Mouse (Mus musculus): ENCODE results near the gene Trim46.

Trim46 gene

GRCm38 (mm10) chr3:89246261-89247100 is at the start of gene Trim46:
Trim46 (minus strand) TSS chr3:89246309.
- peak; percentile 86 for DNase-seq (ENCODE audit: low read depth, low spot score)

GRCm38 (mm10) chr3:89295685-89296230 is 49.6 kb upstream of the Trim46 start:
- DNase-seq (ENCODE audit: low read depth, low spot score), result no peak

GRCm38 (mm10) chr3:89294195-89294594 is 48.1 kb upstream of the Trim46 start:
- DNase-seq (ENCODE audit: low read depth, low spot score), result no peak

DNA sequence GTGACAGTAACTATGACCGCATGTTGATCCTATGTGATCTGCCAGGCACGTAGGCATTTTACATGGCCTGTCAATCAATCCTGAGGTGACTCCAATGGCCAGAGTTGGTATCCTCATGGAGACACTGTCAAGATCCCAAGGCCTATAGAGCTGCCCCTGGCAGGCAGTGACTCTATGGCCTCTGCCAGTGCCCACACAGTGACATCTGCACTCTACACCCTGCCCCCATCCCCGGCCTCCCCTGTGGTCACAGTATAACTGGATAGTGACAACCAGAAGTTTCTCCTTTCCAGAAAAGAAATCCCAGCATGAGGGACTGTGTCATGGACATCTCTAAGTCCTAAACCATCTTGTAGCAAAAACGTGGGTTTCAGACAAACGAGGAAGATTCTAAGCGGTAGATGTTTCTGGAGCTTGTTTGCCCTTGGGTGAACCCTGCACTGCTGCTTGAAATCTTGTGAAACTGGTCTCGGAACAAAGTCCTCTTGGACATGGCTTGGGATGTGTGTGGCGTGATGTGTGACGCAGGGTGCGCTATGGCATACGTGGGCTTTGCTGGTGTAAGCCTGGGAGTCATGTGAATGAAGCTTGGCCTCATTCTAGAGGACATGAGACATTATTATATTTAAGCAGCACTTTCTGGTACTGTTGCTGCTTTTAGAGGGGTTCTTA is 47.3 kb upstream of the Trim46 start:
- DNase-seq (ENCODE audit: low read depth, low spot score), result no peak

DNA sequence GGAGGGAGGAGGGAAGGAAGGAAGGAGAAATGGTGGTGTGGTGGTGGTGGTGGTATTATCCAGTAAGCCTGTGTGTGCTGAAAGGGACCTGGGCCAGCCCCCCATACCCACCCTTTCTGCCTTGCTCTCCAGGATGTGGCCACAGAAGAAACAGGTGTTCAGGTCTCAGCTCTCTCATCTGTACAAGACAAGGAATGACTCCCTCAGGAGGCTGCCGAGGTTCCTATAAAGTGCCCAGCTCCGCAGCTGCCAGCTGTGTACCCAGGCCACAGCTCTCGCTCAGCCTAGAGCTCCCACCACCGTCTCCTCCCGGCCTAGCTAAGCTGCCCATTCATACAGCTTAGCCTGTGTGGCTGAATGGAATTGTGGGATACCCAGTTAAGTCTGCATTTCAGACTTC is 46.2 kb upstream of the Trim46 start:
- no peak for DNase-seq (ENCODE audit: low read depth, low spot score)

GRCm38 (mm10) chr3:89291874-89292273 is 45.8 kb upstream of the Trim46 start:
- DNase-seq (ENCODE audit: low read depth, low spot score), result no peak

GRCm38 (mm10) chr3:89288503-89288928 is 42.4 kb upstream of the Trim46 start:
- no peak for DNase-seq (ENCODE audit: low read depth, low spot score)

GRCm38 (mm10) chr3:89287286-89287685 is 41.2 kb upstream of the Trim46 start:
- no peak for DNase-seq (ENCODE audit: low read depth, low spot score)

DNA sequence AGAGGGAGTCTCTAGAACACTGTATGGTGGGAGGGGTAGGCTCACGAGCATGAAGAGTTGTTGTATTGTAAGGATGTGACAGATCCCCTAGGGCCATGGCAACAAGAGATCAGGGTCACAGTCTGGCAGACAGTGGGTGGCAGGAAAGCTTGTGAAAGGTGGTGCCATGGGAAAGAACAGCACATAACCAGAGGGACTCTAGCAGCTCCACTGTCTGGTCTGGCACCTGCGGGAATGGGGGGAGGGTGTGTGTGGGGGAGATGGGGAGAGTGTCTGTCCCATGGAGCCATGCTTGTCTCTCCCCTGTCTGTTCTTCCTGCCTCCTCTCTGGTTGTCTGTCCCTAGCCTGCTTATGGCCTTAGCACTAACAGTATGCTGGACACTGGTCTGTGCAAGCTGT is 39.4 kb upstream of the Trim46 start:
- DNase-seq (ENCODE audit: low read depth, low spot score), result no peak

DNA sequence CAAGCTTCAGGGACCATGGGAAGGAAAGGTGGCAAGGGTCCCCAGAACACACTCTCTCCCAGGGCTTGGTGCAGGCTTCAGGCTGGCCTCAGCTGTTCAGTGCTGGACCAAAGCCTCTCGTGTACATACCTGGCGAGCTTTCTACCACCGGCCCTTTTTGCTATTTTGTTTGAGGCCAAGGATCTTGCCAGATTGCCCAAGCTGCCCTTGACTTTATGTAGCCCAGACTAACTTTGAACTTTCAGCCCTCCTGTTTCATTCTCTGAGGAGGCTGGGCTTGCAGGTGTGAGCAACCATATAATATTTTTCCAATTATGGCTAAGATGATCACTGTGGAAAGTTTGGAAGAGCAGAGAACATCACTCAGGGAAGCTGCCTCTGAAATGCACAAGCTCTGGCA is 38.2 kb upstream of the Trim46 start:
- DNase-seq (ENCODE audit: low read depth, low spot score), result no peak

DNA sequence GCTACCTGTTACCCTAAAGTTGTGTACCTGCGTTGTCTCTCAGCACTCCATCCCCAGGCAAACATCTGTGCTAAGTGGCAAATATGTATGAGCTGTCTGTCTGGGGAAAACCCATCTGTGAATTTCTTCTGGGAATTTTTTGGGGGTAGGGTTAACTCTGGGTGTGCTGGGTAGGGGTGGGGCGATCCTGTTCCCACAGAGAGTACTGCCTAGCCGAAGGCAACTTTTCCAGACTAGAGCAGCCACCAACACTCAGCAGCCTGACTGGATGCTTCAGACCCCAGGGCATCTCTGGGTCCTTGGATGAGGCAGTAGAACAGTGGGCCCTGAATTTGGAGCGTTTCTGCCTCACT is 36.2 kb upstream of the Trim46 start:
- DNase-seq (ENCODE audit: low read depth, low spot score), result no peak

- DNase-seq (ENCODE audit: low read depth, low spot score), result peak; percentile 73
These were observed 35.6 kb upstream of the Trim46 start for GRCm38 (mm10) chr3:89281579-89282290.

- DNase-seq (ENCODE audit: low read depth, low spot score), result no peak
These were observed 34.8 kb upstream of the Trim46 start, which contains the start of gene Efna1 for GRCm38 (mm10) chr3:89280606-89281511. Efna1 (minus strand) TSS chr3:89281142.

DNA sequence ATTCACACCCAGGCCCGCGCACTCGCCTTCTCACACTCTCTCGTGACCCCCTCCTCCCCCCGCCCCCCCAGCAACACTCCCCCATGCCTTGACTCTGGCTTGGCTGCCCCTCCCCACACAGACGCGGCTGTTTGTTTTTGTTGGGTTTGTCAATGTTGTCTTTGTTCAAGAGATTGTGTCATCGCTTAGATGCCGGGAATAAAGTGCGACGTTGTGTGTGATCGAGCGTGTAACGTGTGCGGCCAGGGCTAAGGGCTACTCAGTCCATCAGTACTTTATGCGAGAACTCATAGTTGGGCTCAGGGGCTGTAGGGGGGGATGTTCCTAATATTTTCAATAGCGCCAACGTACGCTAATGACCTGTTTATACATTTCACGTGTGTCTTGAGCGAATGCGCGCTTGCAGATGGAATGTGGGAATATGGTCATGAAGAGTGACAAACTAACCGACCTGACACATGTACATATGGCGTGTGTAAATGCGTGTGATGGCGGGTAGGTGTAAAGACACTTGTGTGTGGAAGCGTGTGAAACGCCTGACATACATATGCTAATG is 34.0 kb upstream of the Trim46 start:
- no peak for DNase-seq (ENCODE audit: low read depth, low spot score)

- DNase-seq (ENCODE audit: low read depth, low spot score), result peak; percentile 61
These were observed 33.2 kb upstream of the Trim46 start for GRCm38 (mm10) chr3:89279153-89279890.

GRCm38 (mm10) chr3:89278643-89279042 is 32.5 kb upstream of the Trim46 start:
- DNase-seq (ENCODE audit: low read depth, low spot score), result no peak

DNA sequence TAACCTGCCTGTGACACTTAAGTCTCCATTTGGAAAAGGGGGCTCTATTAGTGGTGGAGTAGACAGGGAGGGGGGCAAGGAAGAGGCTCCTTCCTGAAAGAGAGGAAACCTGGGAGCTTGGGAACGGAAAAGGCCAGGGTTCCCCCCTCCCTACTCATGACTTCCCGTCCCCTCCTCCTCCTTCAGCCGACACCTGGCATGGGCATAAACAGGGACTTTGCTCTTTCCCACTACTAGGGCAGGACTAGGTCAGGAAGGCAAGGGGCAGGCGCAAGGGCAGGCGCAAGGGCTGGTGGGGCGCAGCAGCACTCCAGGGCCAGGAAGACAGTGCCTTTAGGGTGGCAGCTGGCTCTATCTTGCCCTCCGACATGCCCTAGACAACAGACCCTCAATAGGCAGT is 32.0 kb upstream of the Trim46 start:
- no peak for DNase-seq (ENCODE audit: low read depth, low spot score)

GRCm38 (mm10) chr3:89277281-89278021 is 31.3 kb upstream of the Trim46 start:
- DNase-seq (ENCODE audit: low read depth, low spot score), result no peak

GRCm38 (mm10) chr3:89276061-89276460 is 30.0 kb upstream of the Trim46 start:
- no peak for DNase-seq (ENCODE audit: low read depth, low spot score)

Measured in embryo, embryonic 11.5 days (tissue).